Mouse (Mus musculus) intestine, embryonic 14.5 days (tissue): ENCODE data around the gene Rabepk. TPM values are rescaled to one million over a fixed set of nuclear protein-coding genes. Genes with fewer than 3 reads are reported as not detected.
A peak's percentile ranks its signal among the peaks of the same experiment; 100 is the strongest.
"Not testable (repeated sequence)": the region's sequence is repeated elsewhere in the genome, so short reads cannot be mapped to it uniquely, and the experiment has no call there.

Experiments
- ATAC-seq: fragments of 200-750 bp; cut with Nextera tagmentation; replicated peaks from 2 replicates; pipeline ENCODE4 v1.8.0; 2017; ENCODE audit warnings: low read depth, moderate number of reproducible peaks, moderate TSS enrichment, moderate library complexity; ENCODE audit not compliant: low FRiP score, low TSS enrichment
- DNase-seq: peaks from one replicate; pipeline ENCODE4 v3.0.0-alpha.2; 2018; ENCODE audit warnings: low spot score
- H3K27ac ChIP-seq: fragments of 300-500 bp; sonication (generic); 2 replicates; pipeline ENCODE4 v1.5.1; 2014; ENCODE audit warnings: low read depth, mild to moderate bottlenecking, control low read depth
- H3K27me3 ChIP-seq: fragments of 300-500 bp; sonication (generic); replicated peaks from 2 replicates; pipeline ENCODE4 v1.6.1; 2014; ENCODE audit warnings: low read length, control low read depth; ENCODE audit not compliant: control insufficient read depth, insufficient read depth
- H3K36me3 ChIP-seq: fragments of 300-500 bp; sonication (generic); 2 replicates; pipeline ENCODE4 v1.6.1; 2014; ENCODE audit warnings: low read length, control low read depth; ENCODE audit not compliant: control insufficient read depth, insufficient read depth
- H3K4me1 ChIP-seq: fragments of 300-500 bp; sonication (generic); replicated peaks from 2 replicates; pipeline ENCODE4 v1.6.1; 2014; ENCODE audit warnings: low read length, control low read depth, mixed read lengths; ENCODE audit not compliant: control insufficient read depth, insufficient read depth
- H3K4me2 ChIP-seq: fragments of 300-500 bp; sonication (generic); 2 replicates; pipeline ENCODE4 v1.6.1; 2014; ENCODE audit warnings: low read length
- H3K4me3 ChIP-seq: fragments of 300-500 bp; sonication (generic); 2 replicates; pipeline ENCODE4 v1.5.1; 2014; ENCODE audit warnings: low read depth, low read length, control low read depth, mixed read lengths
- H3K9ac ChIP-seq: fragments of 300-500 bp; sonication (generic); 2 replicates; pipeline ENCODE4 v1.6.1; 2014; ENCODE audit warnings: mild to moderate bottlenecking, low read length
- H3K9me3 ChIP-seq: fragments of 300-500 bp; sonication (generic); 2 replicates; pipeline ENCODE4 v1.6.1; 2016; ENCODE audit warnings: low read length, control low read depth; ENCODE audit not compliant: control insufficient read depth
- WGBS: fragments of 180-500 bp; shearing (Covaris S2); extraction: QIAGEN DNeasy Blood & Tissue Kit; methylation state at CpG from one replicate; pipeline ENCODE4 v1.1.7; 2014; 5-methylcytosine and 5-hydroxymethylcytosine counted together
- polyA plus RNA-seq: library from polyadenylated mRNA; unstranded; fragments of >200 nt; fragmentation: Nextera tagmentation; extraction: Ambion mirVana; gene quantifications from 2 replicates; pipeline ENCODE4 v1.2.1, GENCODE M21; 2014

Rabepk gene
- polyA plus RNA-seq, 1 experiment from 2014 or later = 48.8 TPM

DNA sequence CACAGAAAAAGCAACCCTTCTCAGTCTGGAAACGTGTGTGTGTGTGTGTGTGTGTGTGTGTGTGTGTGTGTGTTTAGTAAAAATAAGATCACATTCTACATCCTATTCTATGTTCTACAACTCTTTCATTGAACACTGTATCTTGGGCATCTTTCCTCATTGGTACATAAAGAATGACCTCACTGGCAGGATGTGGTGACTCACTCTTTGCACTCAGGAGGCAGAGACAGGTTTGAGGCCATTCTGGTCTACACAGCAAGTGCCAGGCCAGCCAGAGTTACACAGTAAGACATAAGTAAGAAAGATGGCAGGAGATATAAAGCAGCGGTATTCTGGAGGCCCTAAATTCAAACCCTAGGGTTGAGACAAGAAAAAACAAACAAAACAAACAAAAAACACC is 36.8 kb downstream of the Rabepk start:
- H3K4me1 ChIP-seq = no peaks in the 10 kb centered on the region
- no peak overlapping the region for H3K9ac ChIP-seq
- H3K4me3 ChIP-seq = no peak overlapping the region
- H3K27me3 ChIP-seq = no peaks in the 10 kb centered on the region
- H3K27ac ChIP-seq = no peak overlapping the region
- whole genome bisulfite sequencing = 66% methylated on average over 2 of the region's 2 CpGs
- H3K36me3 ChIP-seq = no peaks in the 10 kb centered on the region
- no peak overlapping the region for H3K4me2 ChIP-seq
- DNase-seq = no peak
- ATAC-seq = no peak
- no peaks in the 10 kb centered on the region for H3K9me3 ChIP-seq

DNA sequence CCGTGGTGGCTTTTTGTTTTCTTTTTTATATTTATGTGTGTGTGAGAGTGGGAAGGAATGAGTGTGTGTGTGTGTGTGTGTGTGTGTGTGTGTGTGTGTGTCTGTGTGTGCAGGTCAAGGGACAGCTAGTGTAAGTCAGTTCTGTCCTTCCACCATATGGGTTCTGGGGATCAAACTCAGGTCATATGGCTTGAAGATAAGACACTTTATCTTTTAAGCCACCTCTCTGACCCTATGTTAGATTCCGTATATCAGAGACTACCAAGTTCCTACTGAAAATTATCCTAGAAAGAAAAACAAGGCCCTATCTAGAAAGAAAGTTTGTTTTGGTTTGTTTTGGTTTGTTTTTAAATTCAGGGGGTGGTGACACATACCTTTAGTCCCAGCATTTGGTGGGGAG is 37.5 kb downstream of the Rabepk start:
- H3K27ac ChIP-seq = no peak overlapping the region
- ATAC-seq (no peak), DNase-seq (no peak)
- H3K9me3 ChIP-seq = no peaks in the 10 kb centered on the region
- no peaks in the 10 kb centered on the region for H3K27me3 ChIP-seq
- H3K9ac ChIP-seq = no peak overlapping the region
- WGBS = 78% methylated on average over 2 of the region's 2 CpGs
- H3K4me1 ChIP-seq = no peaks in the 10 kb centered on the region
- no peak overlapping the region for H3K4me3 ChIP-seq
- no peaks in the 10 kb centered on the region for H3K36me3 ChIP-seq
- H3K4me2 ChIP-seq = no peak overlapping the region

DNA sequence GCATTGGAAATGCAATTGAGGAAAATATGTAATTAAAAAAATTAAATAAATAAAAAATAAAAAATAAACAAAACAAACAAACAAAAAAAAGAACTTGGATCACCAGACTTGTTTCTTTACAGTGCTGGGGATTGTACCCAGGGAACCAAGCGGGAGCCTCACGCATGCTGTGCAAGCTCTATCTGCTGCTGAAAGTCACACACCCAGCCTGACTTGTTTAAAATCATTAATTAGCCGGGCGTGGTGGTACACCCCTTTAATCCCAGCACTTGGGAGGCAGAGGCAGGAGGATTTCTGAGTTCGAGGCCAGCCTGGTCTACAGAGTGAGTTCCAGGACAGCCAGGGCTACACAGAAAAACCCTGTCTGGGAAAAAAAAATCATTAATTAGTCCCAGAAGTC is 38.4 kb downstream of the Rabepk start:
- H3K27me3 ChIP-seq, H3K4me2 ChIP-seq, H3K27ac ChIP-seq, H3K9ac ChIP-seq, DNase-seq, H3K9me3 ChIP-seq, ATAC-seq, H3K4me1 ChIP-seq, H3K4me3 ChIP-seq, H3K36me3 ChIP-seq: not testable (repeated sequence)
- WGBS = 91% methylated on average over 5 of the region's 5 CpGs

DNA sequence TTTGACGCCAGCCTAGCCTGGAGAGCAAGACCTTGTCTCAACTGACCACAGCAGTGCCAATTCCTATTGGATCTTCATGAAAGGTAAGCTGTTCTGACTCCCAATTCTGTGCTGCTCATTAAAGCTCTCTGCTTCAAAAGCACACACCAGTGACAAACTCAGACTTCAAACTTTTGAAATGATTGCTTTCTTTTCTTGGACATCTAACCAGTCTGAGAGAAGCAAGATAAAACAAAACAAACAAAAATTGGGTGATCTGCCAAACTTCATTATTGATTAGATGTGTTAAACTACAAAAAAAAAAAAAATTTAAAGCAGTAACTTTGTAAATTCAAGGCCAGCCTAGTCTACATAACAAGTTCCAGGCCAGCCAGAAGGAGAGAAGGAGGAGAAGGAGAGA is 42.4 kb downstream of the Rabepk start:
- Histone ChIP-seq H3K4me3 (no peak overlapping the region), H3K36me3 (no peaks in the 10 kb centered on the region), H3K9me3 (no peaks in the 10 kb centered on the region), H3K4me2 (no peak overlapping the region), H3K27me3 (no peaks in the 10 kb centered on the region), H3K9ac (no peak overlapping the region), H3K27ac (no peak overlapping the region), H3K4me1 (0 out of 2 replicates have a peak, but pooled peaks cover 6% of the 10 kb centered on the region)
- WGBS = 73% methylated on average over 1 of the region's 1 CpGs
- ATAC-seq (no peak), DNase-seq (no peak)

DNA sequence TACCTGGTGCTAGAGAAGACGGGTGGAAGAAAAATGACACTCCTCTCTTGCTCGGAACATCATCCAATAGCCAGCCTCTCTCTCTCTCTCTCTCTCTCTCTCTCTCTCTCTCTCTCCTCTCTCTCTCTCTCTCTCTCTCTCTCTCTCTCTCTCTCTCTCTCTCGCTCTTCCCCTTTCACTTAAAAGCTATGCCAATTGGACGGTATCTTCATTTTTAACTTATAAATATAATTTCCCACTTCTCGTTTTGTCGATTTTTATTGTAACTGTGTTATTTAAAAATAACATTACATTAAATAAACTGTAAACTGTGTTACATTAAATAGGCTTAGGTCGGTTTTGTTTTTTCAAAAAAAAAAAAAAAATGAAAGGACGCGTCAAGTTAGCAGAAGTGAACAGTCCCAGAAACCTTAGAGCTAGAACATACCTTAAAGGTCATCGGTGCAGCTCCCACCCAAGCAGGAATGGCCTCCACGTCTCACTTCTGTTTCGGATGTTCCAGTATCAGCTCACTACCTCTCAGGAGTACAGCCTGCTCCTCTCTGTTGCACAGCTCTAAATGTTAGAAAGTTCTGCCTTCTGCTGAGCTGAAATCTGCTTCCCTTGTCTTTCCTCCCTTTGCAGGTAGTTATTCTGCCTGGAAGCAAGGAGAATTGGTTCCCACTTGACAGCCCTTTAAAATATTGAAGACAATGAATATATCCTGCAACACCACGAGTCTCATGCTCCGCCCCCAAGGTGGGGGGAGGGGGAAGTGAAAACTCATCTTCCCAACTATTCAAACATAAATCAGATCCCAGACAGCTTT is 45.0 kb downstream of the Rabepk start, which contains the start of gene Gapvd1:
Gene Gapvd1, minus strand, starts transcription at position 682 of the 808 bp plus-strand sequence.
- Histone ChIP-seq H3K4me1 (0 out of 2 replicates have a peak, but pooled peaks cover 8% of the 10 kb centered on the region), H3K9ac (peak within 1 kb of the TSS; percentile 95), H3K4me2 (peak within 1 kb of the TSS; percentile 80), H3K36me3 (no peaks in the 10 kb centered on the region), H3K27me3 (no peaks in the 10 kb centered on the region), H3K9me3 (no peaks in the 10 kb centered on the region), H3K27ac (peak within 1 kb of the TSS; percentile 89), H3K4me3 (peak within 1 kb of the TSS; percentile 62)
- ATAC-seq (no peak), DNase-seq (peak; percentile 77)
- 1% methylated on average over 13 of the region's 14 CpGs for WGBS

DNA sequence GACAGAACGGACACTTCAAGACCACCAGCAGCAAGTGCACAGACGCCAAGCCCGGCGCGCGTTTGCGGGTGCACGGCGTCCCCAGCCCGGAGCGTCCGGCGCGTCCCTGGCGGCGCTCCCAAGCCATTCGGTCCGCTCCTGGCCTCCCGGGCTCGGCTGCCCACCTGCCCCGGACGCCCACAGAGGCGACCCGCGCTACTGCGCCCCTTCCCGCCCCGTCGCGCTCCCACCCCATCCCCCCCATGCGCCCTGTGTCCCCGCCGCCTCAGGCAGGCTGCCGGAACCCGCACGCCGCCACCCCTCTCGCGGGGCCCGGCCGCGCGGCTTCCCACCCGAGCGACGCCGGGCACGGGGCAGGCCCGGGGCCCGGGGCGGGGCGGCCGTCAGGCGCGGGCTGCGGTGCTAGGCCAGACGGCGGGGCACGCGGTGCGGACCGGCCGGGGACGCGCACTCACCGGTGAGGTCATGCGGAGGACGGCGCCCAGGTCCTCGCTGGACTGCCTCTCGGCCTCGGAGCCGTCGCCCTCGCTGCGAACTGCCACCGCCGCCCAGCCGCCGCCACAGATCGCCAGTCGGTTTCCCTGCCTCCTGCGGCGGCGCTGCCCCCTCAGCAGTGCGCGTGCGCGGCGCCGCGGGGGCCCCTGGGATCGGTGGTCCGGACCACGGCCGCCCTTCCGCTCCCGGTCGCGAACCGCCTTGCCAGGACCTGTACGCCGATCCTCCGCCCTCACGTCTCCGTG is 45.7 kb downstream of the Rabepk start:
- peak overlapping the region; percentile 95 for H3K9ac ChIP-seq
- ATAC-seq (peak; percentile 92), DNase-seq (peak; percentile 94)
- 0 out of 2 replicates have a peak, but pooled peaks cover 8% of the 10 kb centered on the region for H3K4me1 ChIP-seq
- peak overlapping the region; percentile 62 for H3K4me3 ChIP-seq
- no peaks in the 10 kb centered on the region for H3K36me3 ChIP-seq
- WGBS = under 1% methylated on average over 94 of the region's 106 CpGs
- H3K4me2 ChIP-seq = peak overlapping the region; percentile 80
- peak overlapping the region; percentile 89 for H3K27ac ChIP-seq
- H3K27me3 ChIP-seq = no peaks in the 10 kb centered on the region
- no peaks in the 10 kb centered on the region for H3K9me3 ChIP-seq

DNA sequence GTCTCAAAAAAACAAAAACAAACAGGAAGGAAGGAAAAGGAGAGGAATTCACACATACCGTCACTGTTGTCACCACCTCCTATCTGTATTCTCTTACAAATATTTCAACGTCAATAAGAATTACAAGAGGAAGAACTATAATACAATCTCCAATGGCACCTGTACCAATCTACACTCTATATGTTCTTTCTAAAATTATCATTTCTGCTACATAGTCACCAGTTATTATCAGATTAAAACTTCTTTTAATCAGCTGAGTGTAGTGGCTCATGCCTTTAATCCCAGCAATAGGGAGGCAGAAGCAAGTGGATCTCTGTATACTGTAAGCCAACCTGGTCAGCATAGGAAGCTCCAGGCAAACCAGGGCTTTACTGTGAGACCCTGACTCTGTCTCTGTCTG is 49.5 kb downstream of the Rabepk start:
- H3K27me3 ChIP-seq = no peaks in the 10 kb centered on the region
- no peak overlapping the region for H3K4me2 ChIP-seq
- H3K4me3 ChIP-seq = no peak overlapping the region
- no peaks in the 10 kb centered on the region for H3K9me3 ChIP-seq
- WGBS = 88% methylated on average over 2 of the region's 2 CpGs
- ATAC-seq (no peak), DNase-seq (no peak)
- no peaks in the 10 kb centered on the region for H3K36me3 ChIP-seq
- H3K9ac ChIP-seq = no peak overlapping the region
- H3K4me1 ChIP-seq = 0 out of 2 replicates have a peak, but pooled peaks cover 8% of the 10 kb centered on the region
- H3K27ac ChIP-seq = no peak overlapping the region

DNA sequence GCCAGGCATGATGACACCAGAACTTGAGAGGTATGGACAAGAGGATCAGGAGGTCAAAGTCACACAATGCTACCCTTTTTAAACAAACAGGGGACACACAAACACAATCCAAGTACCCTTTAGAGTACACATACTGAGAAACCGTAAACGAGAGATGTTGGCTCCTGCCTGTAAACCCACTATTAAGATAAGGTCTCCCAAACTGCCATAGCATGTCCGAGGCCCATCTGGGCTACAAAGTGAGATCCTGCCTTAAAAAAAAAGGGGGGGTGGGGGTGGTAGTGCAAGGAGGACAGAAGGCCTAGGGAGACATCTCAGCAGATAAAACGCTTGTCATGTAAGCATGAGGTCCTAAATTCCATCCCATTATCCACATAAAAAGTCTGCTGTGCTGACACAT is 51.2 kb downstream of the Rabepk start:
- Histone ChIP-seq H3K27me3 (no peaks in the 10 kb centered on the region), H3K36me3 (no peaks in the 10 kb centered on the region), H3K4me2 (no peak overlapping the region), H3K4me1 (0 out of 2 replicates have a peak, but pooled peaks cover 6% of the 10 kb centered on the region), H3K9me3 (no peaks in the 10 kb centered on the region), H3K27ac (no peak overlapping the region), H3K9ac (no peak overlapping the region), H3K4me3 (no peak overlapping the region)
- WGBS = 82% methylated on average over 4 of the region's 4 CpGs
- ATAC-seq (no peak), DNase-seq (no peak)
